Mouse (Mus musculus) limb, embryonic 11.5 days (tissue): ENCODE data around the gene Ctnna3. TPM values are rescaled to one million over a fixed set of nuclear protein-coding genes. Genes with fewer than 3 reads are reported as not detected.
"Not testable (repeated sequence)": the region's sequence is repeated elsewhere in the genome, so short reads cannot be mapped to it uniquely, and the experiment has no call there.

Experiments
- ATAC-seq: fragments of 200-750 bp; cut with Nextera tagmentation; 2 replicates; pipeline ENCODE4 v1.8.0; 2017; ENCODE audit warnings: low read depth; ENCODE audit not compliant: insufficient number of reproducible peaks, low FRiP score, low TSS enrichment
- DNase-seq: peaks from one replicate; pipeline ENCODE4 v3.0.0-alpha.2; 2015; ENCODE audit warnings: low spot score
- H3K27ac ChIP-seq: fragments of 300-500 bp; sonication (generic); replicated peaks from 2 replicates; pipeline ENCODE4 v1.5.1; 2014; ENCODE audit warnings: low read depth, mild to moderate bottlenecking, low read length
- H3K27me3 ChIP-seq: fragments of 300-500 bp; sonication (generic); 2 replicates; pipeline ENCODE4 v1.6.1; 2014; ENCODE audit warnings: mild to moderate bottlenecking, low read length, mixed read lengths; ENCODE audit not compliant: control insufficient read depth, insufficient read depth
- H3K36me3 ChIP-seq: fragments of 300-500 bp; sonication (generic); 2 replicates; pipeline ENCODE4 v1.6.1; 2014; ENCODE audit warnings: mild to moderate bottlenecking, low read length, moderate library complexity, mixed read lengths; ENCODE audit not compliant: control insufficient read depth, insufficient read depth
- H3K4me1 ChIP-seq: fragments of 300-500 bp; sonication (generic); 2 replicates; pipeline ENCODE4 v1.6.1; 2014; ENCODE audit warnings: low read length, mixed read lengths; ENCODE audit not compliant: control insufficient read depth, insufficient read depth
- H3K4me2 ChIP-seq: fragments of 300-500 bp; sonication (generic); 2 replicates; pipeline ENCODE4 v1.6.1; 2014; ENCODE audit warnings: low read depth, mild to moderate bottlenecking, moderate library complexity; ENCODE audit not compliant: severe bottlenecking
- H3K4me3 ChIP-seq: fragments of 300-500 bp; sonication (generic); 2 replicates; pipeline ENCODE4 v1.5.1; 2014; ENCODE audit warnings: low read depth, low read length
- H3K9ac ChIP-seq: fragments of 300-500 bp; sonication (generic); 2 replicates; pipeline ENCODE4 v1.6.1; 2014; ENCODE audit warnings: mild to moderate bottlenecking, low read length
- H3K9me3 ChIP-seq: fragments of 300-500 bp; sonication (generic); 2 replicates; pipeline ENCODE4 v1.6.1; 2016; ENCODE audit warnings: low read length; ENCODE audit not compliant: control insufficient read depth
- WGBS: fragments of 180-500 bp; shearing (Covaris S2); extraction: QIAGEN DNeasy Blood & Tissue Kit; methylation state at CpG from one replicate; pipeline ENCODE4 v1.1.7; 2014; 5-methylcytosine and 5-hydroxymethylcytosine counted together
- polyA plus RNA-seq: library from polyadenylated mRNA; unstranded; fragments of >200 nt; fragmentation: Nextera tagmentation; extraction: Ambion mirVana; gene quantifications from 2 replicates; pipeline ENCODE4 v1.2.1, GENCODE M21; 2014

The Ctnna3 gene
- polyA plus RNA-seq, 1 experiment from 2014 or later = 0.04 TPM

- DNase-seq = no peak
- Histone ChIP-seq H3K4me2 (no peak overlapping the region), H3K9me3 (no peaks in the 10 kb centered on the region), H3K4me3 (no peak overlapping the region), H3K4me1 (no peaks in the 10 kb centered on the region), H3K36me3 (no peaks in the 10 kb centered on the region), H3K27me3 (no peaks in the 10 kb centered on the region), H3K9ac (no peak overlapping the region), H3K27ac (no peak overlapping the region)
- 91% methylated on average over 5 of the region's 5 CpGs for WGBS
- ATAC-seq = no peak
Measured at GRCm38 (mm10) chr10:63402731-63403504, 27.0 kb upstream of the Ctnna3 start.

DNA sequence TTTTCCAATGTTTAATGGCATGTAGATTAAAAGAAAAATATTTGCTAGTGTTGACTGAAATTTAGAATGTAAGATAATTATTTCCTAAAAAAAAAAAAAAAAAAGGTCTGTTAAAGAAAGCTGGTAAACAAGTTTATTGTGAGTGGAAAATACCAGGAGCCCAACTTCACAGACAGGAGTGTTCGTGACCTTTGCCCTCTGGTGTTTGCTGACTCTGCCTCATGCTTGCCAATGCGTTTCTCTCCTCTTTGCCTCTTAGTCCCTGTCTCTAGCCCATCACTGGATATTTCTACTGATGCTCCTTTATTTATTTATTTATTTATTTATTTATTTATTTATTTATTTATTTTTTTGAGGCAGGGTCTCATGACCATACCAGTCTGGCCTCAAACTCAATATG lies 26.3 kb upstream of the Ctnna3 start:
- H3K9me3 ChIP-seq = no peaks in the 10 kb centered on the region
- no peak for DNase-seq
- no peak overlapping the region for H3K27ac ChIP-seq
- no peak overlapping the region for H3K4me3 ChIP-seq
- H3K9ac ChIP-seq = no peak overlapping the region
- no peak overlapping the region for H3K4me2 ChIP-seq
- no peaks in the 10 kb centered on the region for H3K36me3 ChIP-seq
- WGBS = 77% methylated on average over 2 of the region's 2 CpGs
- no peaks in the 10 kb centered on the region for H3K4me1 ChIP-seq
- H3K27me3 ChIP-seq = no peaks in the 10 kb centered on the region
- no peak for ATAC-seq

DNA sequence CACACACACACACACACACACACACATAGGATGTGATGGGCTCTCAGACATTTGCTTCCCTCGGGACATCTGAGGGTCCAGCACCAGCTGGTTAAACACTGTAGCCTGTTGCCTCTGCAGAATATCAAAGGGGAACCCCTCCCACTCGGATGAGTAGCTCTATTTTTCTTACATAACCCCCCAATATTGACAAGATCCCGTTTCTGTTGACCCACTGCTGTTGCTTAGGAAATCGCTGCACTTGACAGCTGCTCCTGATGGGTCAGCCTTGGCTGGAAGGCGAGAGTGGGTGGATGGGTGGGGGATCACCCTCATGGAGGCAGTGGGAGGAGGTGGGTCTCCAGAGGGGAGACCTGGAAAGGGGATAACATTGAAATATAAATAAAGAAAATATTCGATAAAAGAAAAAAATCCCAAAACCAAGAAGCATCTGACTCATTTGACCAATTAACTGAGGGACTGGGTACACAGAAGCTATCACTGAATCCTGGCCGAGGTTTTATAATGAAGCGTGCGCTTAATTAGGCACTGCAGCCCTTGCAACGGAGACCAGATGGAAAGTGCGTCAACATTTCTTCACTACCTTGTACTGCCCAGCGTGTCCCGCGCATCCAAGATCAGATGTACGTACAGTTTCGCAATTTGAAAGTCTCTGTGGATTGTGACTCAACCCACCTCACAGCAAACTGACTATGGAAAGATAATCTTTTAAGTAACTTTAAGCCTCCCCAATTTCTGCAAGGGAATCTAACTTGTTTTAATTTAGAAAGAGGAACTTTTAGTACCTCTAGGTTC lies 19.5 kb upstream of the Ctnna3 start:
- no peak overlapping the region for H3K9ac ChIP-seq
- no peak for DNase-seq
- H3K27me3 ChIP-seq = no peaks in the 10 kb centered on the region
- no peaks in the 10 kb centered on the region for H3K4me1 ChIP-seq
- H3K36me3 ChIP-seq = no peaks in the 10 kb centered on the region
- H3K9me3 ChIP-seq = no peaks in the 10 kb centered on the region
- no peak overlapping the region for H3K4me3 ChIP-seq
- no peak for ATAC-seq
- H3K4me2 ChIP-seq = no peak overlapping the region
- H3K27ac ChIP-seq = no peak overlapping the region
- 67% methylated on average over 16 of the region's 16 CpGs for WGBS

- WGBS = 92% methylated on average over 6 of the region's 7 CpGs
Measured at GRCm38 (mm10) chr10:63411674-63412073, 18.2 kb upstream of the Ctnna3 start.

GRCm38 (mm10) chr10:63412756-63413155 lies 17.1 kb upstream of the Ctnna3 start:
- H3K36me3 ChIP-seq = no peaks in the 10 kb centered on the region
- H3K27ac ChIP-seq = no peak overlapping the region
- ATAC-seq = no peak
- no peaks in the 10 kb centered on the region for H3K9me3 ChIP-seq
- WGBS = 86% methylated on average over 17 of the region's 17 CpGs
- H3K4me2 ChIP-seq = no peak overlapping the region
- no peaks in the 10 kb centered on the region for H3K4me1 ChIP-seq
- no peak overlapping the region for H3K4me3 ChIP-seq
- no peaks in the 10 kb centered on the region for H3K27me3 ChIP-seq
- no peak for DNase-seq
- no peak overlapping the region for H3K9ac ChIP-seq

More at GRCm38 (mm10) chr10:63411674-63412073, 18.2 kb upstream of the Ctnna3 start:
- H3K4me1 ChIP-seq, H3K36me3 ChIP-seq, H3K4me2 ChIP-seq, DNase-seq, H3K4me3 ChIP-seq, H3K27me3 ChIP-seq, ATAC-seq, H3K9me3 ChIP-seq, H3K27ac ChIP-seq, H3K9ac ChIP-seq: not testable (repeated sequence)

DNA sequence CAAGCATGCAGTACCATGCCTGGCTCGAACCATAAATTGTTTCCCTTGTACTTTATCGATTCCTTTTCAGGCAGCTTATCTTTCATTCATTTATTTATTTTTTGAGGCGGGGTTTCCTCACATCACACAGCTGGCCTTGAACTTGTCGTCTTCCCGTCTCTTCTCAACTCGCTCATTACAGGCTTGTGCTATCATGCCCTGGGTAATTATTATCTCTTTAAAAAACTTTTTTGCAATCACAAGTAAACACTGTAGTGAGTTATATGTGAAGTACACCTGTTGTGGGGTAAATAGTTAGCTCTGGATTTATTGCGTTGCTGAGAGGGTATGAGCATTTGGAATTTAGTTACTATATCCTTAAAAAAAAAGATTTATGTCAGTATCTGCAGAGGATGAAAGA lies 14.6 kb upstream of the Ctnna3 start:
- H3K4me1 ChIP-seq = no peaks in the 10 kb centered on the region
- DNase-seq = no peak
- no peaks in the 10 kb centered on the region for H3K9me3 ChIP-seq
- no peak for ATAC-seq
- WGBS = 85% methylated on average over 7 of the region's 7 CpGs
- H3K4me3 ChIP-seq = no peak overlapping the region
- H3K36me3 ChIP-seq = no peaks in the 10 kb centered on the region
- no peak overlapping the region for H3K4me2 ChIP-seq
- H3K9ac ChIP-seq = no peak overlapping the region
- no peak overlapping the region for H3K27ac ChIP-seq
- no peaks in the 10 kb centered on the region for H3K27me3 ChIP-seq

DNA sequence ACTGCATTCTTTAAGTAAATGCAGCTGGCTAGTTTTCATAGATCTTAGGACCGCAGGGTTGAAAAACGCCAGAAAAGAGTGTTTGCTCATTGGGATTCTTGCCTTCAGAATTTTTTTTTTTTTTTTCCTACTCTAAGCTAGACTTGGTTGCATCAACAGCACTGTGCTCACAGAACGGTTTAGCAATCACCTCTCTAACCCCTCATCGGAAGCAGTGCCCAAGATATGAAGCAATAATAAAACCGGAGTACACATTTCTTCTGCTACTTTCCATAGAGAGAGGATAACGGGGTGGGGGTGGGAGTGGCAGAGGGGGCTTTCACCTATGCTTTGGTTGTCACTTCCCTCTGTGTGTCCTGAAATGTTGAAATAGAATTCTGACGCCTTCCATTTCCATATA lies 14.0 kb upstream of the Ctnna3 start:
- H3K4me2 ChIP-seq = no peak overlapping the region; the same call in 1 of the 2 replicates
- no peaks in the 10 kb centered on the region for H3K9me3 ChIP-seq
- H3K4me3 ChIP-seq = no peak overlapping the region
- no peaks in the 10 kb centered on the region for H3K27me3 ChIP-seq
- no peaks in the 10 kb centered on the region for H3K36me3 ChIP-seq
- no peak overlapping the region for H3K27ac ChIP-seq
- DNase-seq (no peak), ATAC-seq (no peak)
- 54% methylated on average over 7 of the region's 7 CpGs for WGBS
- H3K9ac ChIP-seq = no peak overlapping the region
- H3K4me1 ChIP-seq = no peaks in the 10 kb centered on the region

GRCm38 (mm10) chr10:63417061-63417460 lies 12.8 kb upstream of the Ctnna3 start:
- H3K4me2 ChIP-seq = no peak overlapping the region
- H3K4me1 ChIP-seq = no peaks in the 10 kb centered on the region
- no peak overlapping the region for H3K9ac ChIP-seq
- H3K9me3 ChIP-seq = no peaks in the 10 kb centered on the region
- no peak for ATAC-seq
- no peak for DNase-seq
- no peak overlapping the region for H3K27ac ChIP-seq
- H3K36me3 ChIP-seq = no peaks in the 10 kb centered on the region
- H3K4me3 ChIP-seq = no peak overlapping the region
- no peaks in the 10 kb centered on the region for H3K27me3 ChIP-seq
- WGBS = 53% methylated on average over 5 of the region's 5 CpGs
